Mouse (Mus musculus): ENCODE results near the gene Olfr488. TPM values are rescaled to one million over a fixed set of nuclear protein-coding genes. Genes with fewer than 3 reads are reported as not detected.
"Not testable (repeated sequence)": the region's sequence is repeated elsewhere in the genome, so short reads cannot be mapped to it uniquely, and the experiment has no call there.

Olfr488 gene
- not detected for total RNA-seq (2021)
- long read RNA-seq, experiment 1, result 0 reads
- long read RNA-seq, experiment 2, result 0 reads

- intact Hi-C loops (cut with DNase I), result no loop called here
- DNase-seq (ENCODE audit: low spot score in 2 of 2), result no peak
Measured at GRCm38 (mm10) chr7:108258247-108258646, at the start of gene Olfr488. Gene Olfr488 (minus strand): TSS chr7:108258347.

- no peak for DNase-seq (ENCODE audit: low spot score in 2 of 2)
- intact Hi-C loops (cut with DNase I), result no loop called here
Measured at GRCm38 (mm10) chr7:108288834-108289233, 30.7 kb upstream of the Olfr488 start, which contains the start of gene Olfr490. Gene Olfr490 (minus strand): TSS chr7:108288934.

DNA sequence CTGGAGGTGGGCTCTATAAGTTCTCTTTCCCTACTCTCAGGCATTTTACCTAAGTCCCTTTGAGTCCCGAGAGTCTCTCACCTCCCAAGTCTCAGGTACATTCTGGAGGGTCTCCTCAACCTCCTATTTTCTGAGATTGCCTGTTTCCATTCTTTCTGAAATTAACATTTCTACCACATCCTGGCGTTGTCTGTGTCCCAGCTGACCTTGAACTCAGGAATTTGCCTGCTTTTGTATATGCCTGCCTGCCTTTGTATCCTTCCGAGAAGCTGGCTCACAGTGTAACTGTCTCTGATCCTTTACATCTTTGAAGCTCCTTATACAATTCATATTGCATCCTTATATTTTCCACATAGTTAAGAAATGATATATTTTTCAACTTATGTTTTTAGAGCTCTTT, 24.6 kb downstream of the Olfr488 start:
- intact Hi-C loops (cut with DNase I), result no loop called here
- no peak for DNase-seq (ENCODE audit: low spot score in 2 of 2)

GRCm38 (mm10) chr7:108214536-108214935, 43.6 kb downstream of the Olfr488 start, which contains the start of gene Olfr487:
Gene Olfr487 (minus strand): TSS chr7:108214636.
- intact Hi-C loops (cut with DNase I); DNase-seq (ENCODE audit: low spot score in 2 of 2): not testable (repeated sequence)

Other genes with a start within 250 kb of the Olfr488 start
- not detected for gene Olfr478, start 224.4 kb downstream of the Olfr488 start, total RNA-seq (2021)
- not detected for gene Olfr479, start 207.7 kb downstream of the Olfr488 start, total RNA-seq (2021)
- not detected for gene Olfr480, start 191.0 kb downstream of the Olfr488 start, total RNA-seq (2021)
- gene Olfr481, start 178.5 kb downstream of the Olfr488 start, total RNA-seq (2021), result not detected
- gene Olfr482, start 160.8 kb downstream of the Olfr488 start, total RNA-seq (2021), result 1 to 10 TPM; 2.0 to 2.3 TPM
- gene Olfr483, start 157.5 kb downstream of the Olfr488 start, total RNA-seq (2021), result not detected
- gene Olfr484, start 130.9 kb downstream of the Olfr488 start, total RNA-seq (2021), result not detected
- not detected for gene Olfr485, start 98.5 kb downstream of the Olfr488 start, total RNA-seq (2021)
- gene Olfr486, start 85.6 kb downstream of the Olfr488 start, total RNA-seq (2021), result not detected
- gene Olfr487, start 43.7 kb downstream of the Olfr488 start, total RNA-seq (2021), result not detected
- gene Olfr490, start 30.6 kb upstream of the Olfr488 start, total RNA-seq (2021), result not detected
- gene Olfr491, start 55.1 kb upstream of the Olfr488 start, total RNA-seq (2021), result not detected
- not detected for gene Olfr492, start 65.3 kb upstream of the Olfr488 start, total RNA-seq (2021)
- not detected for gene Olfr493, start 88.6 kb upstream of the Olfr488 start, total RNA-seq (2021)
- gene Olfr494, start 107.0 kb upstream of the Olfr488 start, total RNA-seq (2021), result not detected
- not detected for gene Olfr495, start 134.8 kb upstream of the Olfr488 start, total RNA-seq (2021)
- not detected for gene Olfr497, start 162.1 kb upstream of the Olfr488 start, total RNA-seq (2021)
- gene Olfr498, start 207.0 kb upstream of the Olfr488 start, total RNA-seq (2021), result not detected

All from left cerebral cortex, postnatal 14 days (tissue).